Mouse (Mus musculus) left cerebral cortex, adult 2 months (tissue): ENCODE results near the gene Chp1. TPM values are rescaled to one million over a fixed set of nuclear protein-coding genes. Genes with fewer than 3 reads are reported as not detected.

Source experiments
- DNase-seq, 2 experiments: peaks; one replicate each; pipeline ENCODE4 v3.0.0; 2021 to 2022; ENCODE audit warnings: low spot score in 2 of 2, mixed read lengths in 1 of 2; ENCODE audit errors: extremely low spot score in 1 of 2
- H3K27ac ChIP-seq: fragments of 200-600 bp; 2 replicates; pipeline ENCODE4 v1.8.1; 2022
- H3K4me3 ChIP-seq: fragments of 200-600 bp; 2 replicates; pipeline ENCODE4 v1.8.1; 2022
- CTCF ChIP-seq: fragments of 200-600 bp; IDR thresholded peaks from 2 replicates; pipeline ENCODE4 v1.8.1; 2022; ENCODE audit warnings: antibody characterized with exemption, mild to moderate bottlenecking, moderate library complexity
- intact Hi-C: fragments of 180-260 bp; cut with DNase I; formaldehyde crosslinking; loops from one replicate; pipeline ENCODE4 v1.15.1; 2025
- total RNA-seq, 2 experiments: library from RNA; stranded (reverse); gene quantifications; 2 replicates each; pipeline ENCODE4 v1.2.3; 2021

Gene Chp1
- total RNA-seq, 2 experiments from 2014 or later, result 173 to 174 TPM

DNA sequence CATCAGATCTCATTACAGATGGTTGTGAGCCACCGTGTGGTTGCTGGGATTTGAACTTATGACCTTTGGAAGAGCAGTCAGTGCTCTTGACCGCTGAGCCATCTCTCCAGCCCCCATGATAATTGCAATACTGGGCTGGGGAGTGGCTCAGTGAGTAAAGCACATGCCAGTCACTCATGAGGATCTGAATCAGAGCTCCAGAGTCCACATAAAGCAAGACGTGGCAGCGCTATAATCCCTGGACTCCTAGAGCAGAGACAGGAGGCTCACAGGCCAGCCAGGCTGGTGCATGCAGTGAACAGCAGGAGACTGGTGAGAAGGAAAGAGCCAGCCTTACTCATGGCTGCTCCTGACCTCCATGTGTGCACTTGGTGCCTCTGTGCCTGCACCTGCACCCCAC, 22.1 kb upstream of the Chp1 start:
- no peak for DNase-seq
- Histone ChIP-seq H3K27ac (no peak overlapping the region), H3K4me3 (no peak overlapping the region)
- TF ChIP-seq CTCF, result no peak
- intact Hi-C loops, result no loop called here

DNA sequence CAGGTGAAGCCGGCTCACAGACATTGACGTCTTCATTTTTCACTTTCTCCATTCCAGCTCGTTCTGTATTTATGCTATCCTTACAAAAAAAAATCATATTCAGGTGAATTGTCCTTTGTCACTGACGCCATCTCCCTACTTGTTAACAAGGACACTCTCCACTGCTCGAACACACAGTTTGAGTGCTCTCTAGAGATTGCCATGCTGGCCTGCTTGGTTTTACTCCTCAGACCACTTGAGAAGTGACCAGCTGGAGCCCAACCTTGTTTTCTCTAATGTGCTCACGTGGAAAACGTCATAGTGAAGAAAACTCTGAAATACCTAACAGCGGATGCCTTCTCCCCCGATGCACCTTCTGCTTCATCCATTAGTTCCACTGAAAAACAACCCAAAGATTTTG, 8.7 kb upstream of the Chp1 start:
- TF ChIP-seq CTCF, result no peak
- intact Hi-C loops, result no loop called here
- Histone ChIP-seq H3K27ac (no peak overlapping the region), H3K4me3 (no peak overlapping the region)
- no peak for DNase-seq

DNA sequence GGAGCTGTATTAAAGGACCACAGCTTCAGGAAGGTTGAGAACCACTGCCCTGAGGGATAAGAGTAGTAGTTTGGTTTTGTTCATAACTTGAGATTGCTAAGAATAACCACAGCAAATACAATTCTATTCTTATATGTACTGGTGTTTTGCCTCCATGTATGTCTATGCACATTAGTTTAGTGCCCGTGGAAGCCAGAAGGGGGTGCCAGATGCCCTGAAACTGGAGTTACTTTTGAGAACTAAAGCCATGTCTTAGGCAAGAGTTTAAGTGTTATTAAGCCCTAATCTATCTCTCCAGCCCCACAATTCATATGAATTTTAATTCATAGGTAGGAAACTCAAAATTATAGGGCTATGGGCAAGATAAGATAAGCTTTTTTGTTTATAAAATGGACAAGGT, 5.4 kb upstream of the Chp1 start:
- peak; percentile 22 to 31 for DNase-seq
- TF ChIP-seq CTCF, result peak; percentile 72
- Histone ChIP-seq H3K4me3 (no peak overlapping the region), H3K27ac (no peak overlapping the region)
- intact Hi-C loops, result no loop called here

DNA sequence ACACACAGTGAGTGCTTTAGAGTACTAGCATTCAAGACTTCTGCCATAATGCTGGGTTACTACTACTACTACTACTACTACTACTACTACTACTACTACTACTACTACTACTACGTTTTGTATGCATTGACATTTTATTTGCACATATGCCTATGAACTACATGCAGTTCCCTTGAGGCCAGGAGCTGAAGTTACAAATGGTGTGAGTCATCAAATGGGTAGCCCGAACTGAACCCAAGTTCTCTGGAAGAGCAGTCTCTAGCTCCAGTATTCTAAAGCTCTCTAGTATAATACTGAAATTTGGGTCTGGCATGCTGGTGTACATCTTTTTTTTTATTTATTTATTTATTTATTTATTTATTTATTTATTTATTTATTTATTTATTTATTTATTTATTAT, 3.8 kb upstream of the Chp1 start:
- intact Hi-C loops, result no loop called here
- no peak for TF ChIP-seq CTCF
- DNase-seq, result no peak
- Histone ChIP-seq H3K4me3 (no peak overlapping the region), H3K27ac (no peak overlapping the region)

DNA sequence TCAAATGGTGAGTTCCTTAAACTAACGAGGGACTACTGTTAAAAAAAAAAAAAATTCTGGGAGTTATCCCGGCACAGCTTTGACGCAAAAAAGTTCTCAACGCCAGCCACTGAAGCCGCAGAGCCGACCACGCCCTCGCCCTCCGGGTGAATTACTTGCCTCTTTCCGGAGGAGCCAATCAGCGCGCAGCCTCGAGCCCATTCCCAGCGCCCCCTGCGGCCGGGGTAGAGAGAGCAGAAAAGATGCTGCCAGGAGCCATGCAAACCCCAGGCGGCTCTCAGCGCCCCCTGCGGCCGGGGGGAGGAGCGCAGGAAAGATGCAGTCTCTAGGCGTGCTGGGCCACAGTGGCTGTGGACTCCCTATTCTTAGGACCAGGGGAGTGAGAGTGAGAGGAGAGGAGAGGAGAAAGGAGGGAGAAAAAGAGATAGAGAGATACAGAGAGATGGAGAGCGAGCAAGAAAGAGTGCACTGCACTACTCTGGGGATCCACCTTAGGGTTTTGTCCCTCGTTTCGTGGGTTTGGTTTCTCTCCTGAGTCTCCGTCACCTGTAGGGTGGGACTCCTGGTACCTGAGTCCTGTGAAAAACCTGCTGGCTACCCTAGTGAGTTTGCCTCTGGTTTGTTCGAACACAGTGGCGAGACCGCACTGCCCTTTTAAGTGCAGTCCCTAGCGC, 512 bp upstream of the Chp1 start:
- peak; percentile 76 to 77 for DNase-seq
- intact Hi-C loops, result loop anchor here (1.0 to 5.0 kb wide), 3 partner anchors 47 to 115 kb away; partner anchors contain the start of genes Ino80 and Ndufaf1
- peak overlapping the region; percentile 65 for H3K4me3 ChIP-seq
- H3K27ac ChIP-seq, result peak overlapping the region; percentile 82
- TF ChIP-seq CTCF, result peak; percentile 87

DNA sequence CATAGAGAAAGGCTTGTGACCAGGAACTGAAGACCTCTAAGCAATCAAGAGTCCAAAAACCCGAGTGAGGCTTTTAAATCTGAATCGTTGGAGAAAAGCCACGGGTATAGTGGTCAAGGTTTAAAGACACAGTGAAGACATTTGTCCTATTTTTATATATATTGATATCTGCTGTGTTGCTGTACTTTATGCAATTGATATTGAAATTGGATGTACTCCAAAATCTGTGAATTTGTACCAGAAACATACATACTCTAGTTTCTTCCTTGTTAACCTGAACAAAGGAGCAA, 819 bp downstream of the Chp1 start:
- Histone ChIP-seq H3K27ac (peak overlapping the region; percentile 84), H3K4me3 (peak overlapping the region; percentile 65)
- no peak for DNase-seq
- intact Hi-C loops, result loop anchor here (5.0 kb wide), 1 partner anchor 114 kb away; the partner anchor contains the start of gene Ndufaf1
- no peak for TF ChIP-seq CTCF

DNA sequence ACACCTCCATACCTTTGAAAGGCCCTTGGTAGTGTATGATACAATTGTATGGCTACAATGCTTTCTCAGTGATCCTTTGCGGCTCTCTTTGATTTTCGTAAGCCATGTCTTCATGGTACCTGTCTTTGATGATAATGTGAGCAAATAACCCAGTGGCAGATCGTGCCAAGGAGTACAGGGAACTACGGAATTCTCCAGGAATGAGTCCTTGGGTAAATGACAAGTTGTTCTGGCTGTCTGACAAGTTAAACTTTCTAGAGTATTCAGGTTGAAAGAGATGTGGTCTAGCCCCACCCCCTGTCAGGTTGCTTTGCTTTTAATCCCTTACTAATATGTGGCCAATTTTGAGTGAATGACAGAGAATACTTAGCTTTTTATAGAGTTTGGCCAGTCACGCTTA, 1.2 kb downstream of the Chp1 start:
- intact Hi-C loops, result loop anchor here (5.0 kb wide), 1 partner anchor 114 kb away; the partner anchor contains the start of gene Ndufaf1
- Histone ChIP-seq H3K27ac (no peak overlapping the region), H3K4me3 (peak overlapping the region; percentile 65)
- TF ChIP-seq CTCF, result no peak
- no peak for DNase-seq

DNA sequence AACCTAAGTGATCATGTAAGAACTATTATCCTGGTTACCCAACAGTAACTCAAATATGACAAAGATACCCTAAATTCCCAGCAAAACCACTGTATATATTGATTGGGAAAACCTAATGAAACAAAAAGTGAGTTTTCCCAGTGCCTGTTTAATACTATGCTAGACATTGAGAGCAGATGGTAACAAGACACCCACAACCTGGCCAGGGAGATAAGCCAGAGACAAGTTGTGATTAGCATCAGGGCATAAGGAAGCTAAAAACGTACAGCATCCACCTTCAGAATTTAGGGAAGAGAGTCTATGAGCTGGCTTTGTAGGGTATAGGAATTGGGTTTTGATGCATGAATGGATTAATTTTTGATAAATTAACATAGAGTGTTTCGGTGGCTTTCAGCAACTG, 2.2 kb downstream of the Chp1 start:
- no peak overlapping the region for H3K27ac ChIP-seq
- intact Hi-C loops, result loop anchor here (5.0 kb wide), 1 partner anchor 113 kb away; the partner anchor contains the start of gene Ndufaf1
- no peak for DNase-seq
- TF ChIP-seq CTCF, result no peak
- no peak overlapping the region for H3K4me3 ChIP-seq

DNA sequence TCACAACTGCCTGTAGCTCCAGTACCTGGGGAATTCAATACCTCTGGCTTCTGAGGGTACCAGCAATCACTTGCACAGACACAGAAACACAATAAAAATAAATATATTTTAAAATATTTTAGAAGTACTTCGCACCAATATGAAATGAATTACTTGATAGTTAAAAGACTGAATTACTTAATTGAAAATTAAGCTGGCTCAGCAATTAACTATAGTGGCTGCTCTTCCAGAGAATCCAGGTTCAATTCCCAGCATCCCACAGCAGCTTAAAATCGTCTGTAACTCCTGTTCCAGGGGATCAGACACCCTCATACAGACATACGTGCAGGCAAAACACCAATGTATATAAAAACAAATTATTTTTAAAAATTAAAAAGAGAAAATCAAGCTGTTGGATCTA, 10.5 kb downstream of the Chp1 start:
- Histone ChIP-seq H3K4me3 (no peak overlapping the region), H3K27ac (no peak overlapping the region)
- intact Hi-C loops, result no loop called here
- DNase-seq, result no peak
- no peak for TF ChIP-seq CTCF

DNA sequence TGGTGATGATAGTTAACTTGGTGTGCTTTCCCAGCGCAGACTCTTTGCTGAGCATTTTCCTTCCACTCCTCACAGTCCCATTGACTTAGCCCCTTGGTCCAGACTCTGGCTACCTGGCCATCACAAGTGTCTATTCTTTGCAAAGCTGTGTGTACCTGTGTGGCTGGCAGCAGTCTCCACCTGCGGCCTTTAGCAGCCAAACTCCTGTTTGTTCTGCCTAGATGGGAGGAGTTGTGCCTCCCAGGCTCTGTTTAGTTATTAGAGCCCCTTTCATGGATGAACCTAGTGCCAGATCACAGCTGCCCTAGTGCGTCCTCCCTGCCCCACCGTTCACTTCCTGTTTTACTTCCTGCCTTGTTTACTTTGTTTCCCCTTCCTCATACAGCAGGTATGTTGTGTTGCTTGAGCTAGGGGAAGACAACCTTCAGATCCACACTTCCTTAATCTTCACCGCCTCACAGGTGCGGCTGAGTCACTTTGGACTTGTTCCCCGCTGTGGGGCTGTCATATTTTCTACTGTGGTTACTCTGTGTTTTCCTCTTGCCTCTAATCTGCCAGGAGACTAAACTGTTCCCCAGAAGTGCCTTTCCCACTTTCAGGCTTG, 11.3 kb downstream of the Chp1 start:
- no peak overlapping the region for H3K4me3 ChIP-seq
- no peak overlapping the region for H3K27ac ChIP-seq
- TF ChIP-seq CTCF, result no peak
- intact Hi-C loops, result no loop called here
- no peak for DNase-seq

DNA sequence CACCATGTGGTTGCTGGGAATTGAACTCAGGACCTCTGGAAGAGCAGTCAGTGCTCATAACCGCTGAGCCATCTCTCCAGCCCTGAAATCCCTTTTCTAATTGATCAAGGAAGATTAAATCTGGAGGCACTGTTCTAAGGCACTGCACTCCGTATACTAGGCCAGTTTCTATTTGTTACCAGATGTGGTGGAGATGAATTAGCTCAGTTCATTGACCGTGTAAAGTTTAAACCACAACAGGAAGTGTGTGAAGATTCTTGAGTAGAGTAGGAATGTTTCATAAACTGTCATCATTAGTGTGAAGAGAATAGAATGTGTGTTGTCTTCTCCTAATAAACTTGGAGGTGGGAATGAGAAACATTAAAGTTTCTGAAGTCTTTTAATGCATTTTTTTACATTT, 14.3 kb downstream of the Chp1 start:
- no peak overlapping the region for H3K4me3 ChIP-seq
- DNase-seq, result no peak
- H3K27ac ChIP-seq, result no peak overlapping the region
- intact Hi-C loops, result no loop called here
- TF ChIP-seq CTCF, result no peak

DNA sequence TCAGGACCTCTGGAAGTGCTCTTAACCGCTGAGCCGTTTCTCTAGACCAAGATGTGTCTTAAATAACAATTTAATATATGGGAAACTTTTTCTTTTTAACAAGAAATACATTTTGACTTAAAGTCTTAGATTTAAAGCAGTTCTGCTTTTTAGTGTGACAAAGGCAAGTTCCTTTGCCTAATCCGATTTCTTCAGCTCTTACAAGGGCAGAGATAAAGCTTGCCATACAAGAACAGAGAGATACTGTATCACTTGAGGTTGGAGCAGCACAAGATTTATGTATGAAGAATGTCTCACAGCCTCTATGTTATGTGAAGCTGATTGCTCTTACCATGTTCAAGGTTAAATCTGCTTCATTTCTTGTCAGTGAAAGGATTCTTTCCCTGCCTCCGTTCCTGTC, 17.8 kb downstream of the Chp1 start:
- no peak for TF ChIP-seq CTCF
- intact Hi-C loops, result no loop called here
- no peak for DNase-seq
- no peak overlapping the region for H3K27ac ChIP-seq
- H3K4me3 ChIP-seq, result no peak overlapping the region

DNA sequence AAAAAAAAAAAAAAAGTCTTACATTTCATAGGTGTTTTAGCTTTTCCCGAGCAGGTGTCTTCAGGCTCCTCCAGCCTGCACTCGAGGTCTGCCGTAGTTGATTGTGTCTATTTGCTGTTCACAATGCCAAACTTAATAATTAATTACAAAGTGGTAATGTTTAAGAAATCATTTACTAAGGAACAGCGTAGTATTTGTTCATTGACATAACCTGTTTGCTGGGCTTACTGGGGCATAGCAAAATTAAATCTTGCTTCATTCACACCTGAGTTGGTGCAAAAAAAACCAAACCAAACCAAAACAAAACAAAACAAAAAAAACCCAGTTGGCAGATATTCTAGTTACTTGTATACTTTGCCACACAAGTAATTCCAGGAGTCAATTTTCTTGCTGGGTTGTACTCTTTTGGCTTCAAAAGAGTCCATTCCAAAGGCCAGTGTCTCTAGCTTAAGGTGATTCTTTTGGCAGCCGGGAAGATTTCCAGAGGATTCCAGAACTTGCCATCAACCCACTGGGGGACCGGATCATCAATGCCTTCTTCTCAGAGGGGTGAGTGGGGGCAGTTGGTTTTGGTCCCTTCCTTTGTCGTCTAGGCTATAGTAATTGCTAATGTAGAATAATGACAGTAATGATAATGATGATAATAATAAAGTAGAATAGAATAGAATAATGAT, 18.8 kb downstream of the Chp1 start:
- no peak for TF ChIP-seq CTCF
- DNase-seq, result no peak

More for the DNA sequence above, 18.8 kb downstream of the Chp1 start:
- intact Hi-C loops, result no loop called here
- H3K4me3 ChIP-seq, result no peak overlapping the region
- no peak overlapping the region for H3K27ac ChIP-seq
